ENCODE assay signal across 13 mouse cellular contexts in the genomic region with DNA sequence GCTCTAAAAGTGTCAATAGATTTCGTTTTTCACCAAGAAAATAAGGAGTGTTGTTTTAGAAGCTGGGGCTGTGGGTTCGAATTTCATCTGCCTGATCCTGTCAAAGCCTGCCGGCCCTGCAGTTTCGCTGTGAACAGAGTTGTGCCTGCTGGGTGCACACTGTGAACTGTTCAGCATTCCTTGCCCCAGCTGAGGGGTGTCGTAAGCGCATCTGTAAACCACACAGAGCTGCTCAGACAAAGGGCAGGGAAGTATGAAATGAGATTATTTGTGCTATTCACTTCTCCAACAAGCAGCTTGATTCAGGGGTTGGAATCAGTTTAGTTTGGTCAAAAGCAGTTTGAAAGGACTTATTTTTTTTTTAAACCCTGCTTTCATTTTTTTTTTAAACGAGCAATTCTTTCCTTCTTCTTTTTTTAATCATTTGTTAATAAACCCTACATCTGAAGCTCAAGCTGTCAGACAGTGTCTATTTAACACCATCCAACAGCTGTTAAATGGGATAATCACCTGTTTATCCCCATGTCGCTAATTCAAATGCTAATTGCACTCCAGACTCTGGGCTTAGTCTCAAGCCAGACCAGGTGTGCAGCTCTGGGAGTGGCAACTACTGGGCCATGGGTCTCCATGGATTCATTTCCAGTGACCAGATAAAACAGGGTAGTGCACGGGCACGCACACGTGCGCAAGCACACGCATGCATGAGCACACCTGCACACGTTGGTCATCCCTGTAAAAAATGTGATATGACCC.
A peak's percentile ranks its signal among the peaks of the same experiment; 100 is the strongest.
DNase-seq lines count a peak whose midpoint lies in the region; ATAC-seq lines count a peak whose summit lies in the region.
"Had no signal": no experiment of that assay in that cellular context is flagged by ENCODE, and none has a peak within 500 bp of the region (broad histone marks: within the 10 kb centered on the region; RNA-seq: fewer than 3 reads in every experiment).

No protein-coding gene starts in this region.

- H3K9me3 ChIP-seq in embryonic facial prominence, embryonic 11.5 days (replicated peaks; ENCODE audit: control insufficient read depth, low read length): no peaks in the 10 kb centered on the region
- H3K9me3 ChIP-seq in embryonic facial prominence, embryonic 10.5 days: no peaks in the 10 kb centered on the region
- H3K9me3 ChIP-seq in midbrain, embryonic 11.5 days (ENCODE audit: control insufficient read depth, low read length): no peaks in the 10 kb centered on the region
- no peaks in the 10 kb centered on the region for H3K9me3 ChIP-seq in midbrain, embryonic 16.5 days (replicated peaks; ENCODE audit: control insufficient read depth, low read length, poor library complexity, severe bottlenecking)
- H3K9me3 ChIP-seq in forebrain, embryonic 16.5 days (ENCODE audit: control insufficient read depth, low read length): no peaks in the 10 kb centered on the region
- H3K9me3 ChIP-seq: G1E had no signal

- H3K4me1 ChIP-seq in embryonic facial prominence, embryonic 11.5 days (ENCODE audit: control insufficient read depth, insufficient read depth, low read length): peaks cover 8% of the 10 kb centered on the region; the same call in 1 of the 2 replicates
- H3K4me1 ChIP-seq in embryonic facial prominence, embryonic 10.5 days: peaks cover 25% of the 10 kb centered on the region
- peaks cover 11% of the 10 kb centered on the region; the same call in 1 of the 2 replicates for H3K4me1 ChIP-seq in midbrain, embryonic 11.5 days (ENCODE audit: control insufficient read depth, insufficient read depth, low read length)
- H3K4me1 ChIP-seq in midbrain, embryonic 16.5 days (ENCODE audit: control insufficient read depth, insufficient read depth, low read length): peaks cover 19% of the 10 kb centered on the region
- H3K4me1 ChIP-seq in forebrain, embryonic 16.5 days (replicated peaks; ENCODE audit: control insufficient read depth, insufficient read depth, low read length): peaks cover 16% of the 10 kb centered on the region

- no peak overlapping the region for H3K4me3 ChIP-seq in embryonic facial prominence, embryonic 11.5 days (ENCODE audit: low read depth, low read length)
- no peak overlapping the region for H3K4me3 ChIP-seq in embryonic facial prominence, embryonic 10.5 days
- no peak overlapping the region for H3K4me3 ChIP-seq in midbrain, embryonic 11.5 days (ENCODE audit: low read depth, low read length)
- H3K4me3 ChIP-seq in midbrain, embryonic 16.5 days (ENCODE audit: low read depth, low read length): no peak overlapping the region
- H3K4me3 ChIP-seq in forebrain, embryonic 16.5 days (replicated peaks; ENCODE audit: low read length): no peak overlapping the region

- H3K27me3 ChIP-seq in embryonic facial prominence, embryonic 11.5 days (ENCODE audit: control insufficient read depth, insufficient read depth, low read length): no peaks in the 10 kb centered on the region
- no peaks in the 10 kb centered on the region for H3K27me3 ChIP-seq in embryonic facial prominence, embryonic 10.5 days (replicated peaks; ENCODE audit: low read depth, poor library complexity, severe bottlenecking)
- H3K27me3 ChIP-seq in midbrain, embryonic 11.5 days (ENCODE audit: control insufficient read depth, insufficient read depth, low read length): peaks cover 16% of the 10 kb centered on the region; the same call in 1 of the 2 replicates
- no peaks in the 10 kb centered on the region for H3K27me3 ChIP-seq in midbrain, embryonic 16.5 days (ENCODE audit: control insufficient read depth, insufficient read depth, low read depth, low read length)
- no peaks in the 10 kb centered on the region for H3K27me3 ChIP-seq in forebrain, embryonic 16.5 days (replicated peaks; ENCODE audit: control insufficient read depth, insufficient read depth, low read length)

- ATAC-seq in embryonic facial prominence, embryonic 11.5 days (replicated peaks; ENCODE audit: insufficient number of reproducible peaks, low FRiP score, low TSS enrichment, low read depth): 0 out of 2 replicates have a peak, but pooled peaks have one; percentile 65
- peak; percentile 75 for ATAC-seq in midbrain, embryonic 11.5 days (ENCODE audit: low FRiP score)
- no peak for ATAC-seq in midbrain, embryonic 16.5 days
- peak; percentile 61 for ATAC-seq in forebrain, embryonic 16.5 days

- no peaks in the 10 kb centered on the region for H3K36me3 ChIP-seq in embryonic facial prominence, embryonic 11.5 days (replicated peaks; ENCODE audit: control insufficient read depth, insufficient read depth, low read depth, low read length)
- H3K36me3 ChIP-seq in embryonic facial prominence, embryonic 10.5 days (replicated peaks): no peaks in the 10 kb centered on the region
- H3K36me3 ChIP-seq in midbrain, embryonic 11.5 days (ENCODE audit: control insufficient read depth, insufficient read depth, low read length): no peaks in the 10 kb centered on the region
- no peaks in the 10 kb centered on the region for H3K36me3 ChIP-seq in midbrain, embryonic 16.5 days (ENCODE audit: control insufficient read depth, insufficient read depth, low read length)
- H3K36me3 ChIP-seq in forebrain, embryonic 16.5 days (ENCODE audit: control insufficient read depth, insufficient read depth): no peaks in the 10 kb centered on the region
- H3K36me3 ChIP-seq: G1E had no signal

- no peak overlapping the region for H3K9ac ChIP-seq in embryonic facial prominence, embryonic 11.5 days (replicated peaks; ENCODE audit: low read length)
- no peak overlapping the region for H3K9ac ChIP-seq in midbrain, embryonic 11.5 days (ENCODE audit: low read length)
- no peak overlapping the region for H3K9ac ChIP-seq in midbrain, embryonic 16.5 days (ENCODE audit: low read depth, low read length)
- no peak overlapping the region for H3K9ac ChIP-seq in forebrain, embryonic 16.5 days (replicated peaks; ENCODE audit: low read depth, low read length)

- H3K27ac ChIP-seq in embryonic facial prominence, embryonic 11.5 days (replicated peaks; ENCODE audit: low read depth, low read length): no peak overlapping the region
- H3K27ac ChIP-seq in embryonic facial prominence, embryonic 10.5 days (replicated peaks): no peak overlapping the region
- no peak overlapping the region for H3K27ac ChIP-seq in midbrain, embryonic 11.5 days (ENCODE audit: low read depth, low read length)
- no peak overlapping the region; the same call in 1 of the 2 replicates for H3K27ac ChIP-seq in midbrain, embryonic 16.5 days (ENCODE audit: low read length)
- H3K27ac ChIP-seq in forebrain, embryonic 16.5 days (ENCODE audit: low read length): no peak overlapping the region

- WGBS in embryonic facial prominence, embryonic 11.5 days: 38% methylated on average over 14 of the region's 14 CpGs
- 41% methylated on average over 14 of the region's 14 CpGs for WGBS in embryonic facial prominence, embryonic 10.5 days
- 26% methylated on average over 14 of the region's 14 CpGs for WGBS in midbrain, embryonic 11.5 days
- 16% methylated on average over 14 of the region's 14 CpGs for WGBS in midbrain, embryonic 16.5 days
- WGBS in forebrain, embryonic 16.5 days: 18% methylated on average over 14 of the region's 14 CpGs

- DNase-seq in embryonic facial prominence, embryonic 11.5 days (ENCODE audit: low spot score): no peak
- DNase-seq in embryonic facial prominence, embryonic 10.5 days (ENCODE audit: low spot score): no peak
- DNase-seq in midbrain, embryonic 11.5 days (ENCODE audit: low spot score, missing footprints): peak; percentile 86
- peak; percentile 32 for DNase-seq in retina, embryonic 14.5 days (ENCODE audit: low spot score)
- no peak for DNase-seq in liver
- DNase-seq in kidney, adult 8-10 months: no peak
- DNase-seq: cerebellum, adult 11 months; kidney, postnatal 10 days; left cerebral cortex, postnatal 4 days; right cerebral cortex, postnatal 14 days had no signal

- no peak overlapping the region for H3K4me2 ChIP-seq in embryonic facial prominence, embryonic 11.5 days (ENCODE audit: low read depth, low read length)
- H3K4me2 ChIP-seq in midbrain, embryonic 11.5 days: no peak overlapping the region
- no peak overlapping the region for H3K4me2 ChIP-seq in midbrain, embryonic 16.5 days (ENCODE audit: low read length)
- no peak overlapping the region for H3K4me2 ChIP-seq in forebrain, embryonic 16.5 days (ENCODE audit: low read length)

Comparison
In these comparisons a context has a peak if more than half of its experiments do, and no peak if none do; other contexts are left out.
1. DNase-seq: peak in midbrain, embryonic 11.5 days (single experiment) and retina, embryonic 14.5 days (single experiment); none in embryonic facial prominence, embryonic 11.5 days (single experiment), embryonic facial prominence, embryonic 10.5 days (single experiment), liver (single experiment) and kidney, adult 8-10 months (0 of 2).